Mouse (Mus musculus): ENCODE measurements around the gene Tmem94. TPM values are rescaled to one million over a fixed set of nuclear protein-coding genes. Genes with fewer than 3 reads are reported as not detected.
A peak's percentile ranks its signal among the peaks of the same experiment; 100 is the strongest.

Tmem94 gene
- polyA plus RNA-seq, 1 experiment = 29.2 TPM

GRCm38 (mm10) chr11:115746109-115746508, 19.1 kb upstream of the Tmem94 start:
- Histone ChIP-seq H3K27ac (ENCODE audit: insufficient read depth, low read length) (no peak overlapping the region), H3K4me1 (ENCODE audit: control insufficient read depth, insufficient read depth, low read length) (no peaks in the 10 kb centered on the region), H3K27me3 (ENCODE audit: control insufficient read depth, insufficient read depth, low read length, poor library complexity, severe bottlenecking) (no peaks in the 10 kb centered on the region), H3K9me3 (replicated peaks; ENCODE audit: control insufficient read depth, insufficient read depth, low read length, poor library complexity, severe bottlenecking) (no peaks in the 10 kb centered on the region), H3K4me3 (ENCODE audit: low read depth, low read length) (no peak overlapping the region), H3K9ac (ENCODE audit: low read depth, poor library complexity, severe bottlenecking) (no peak overlapping the region), H3K36me3 (ENCODE audit: control insufficient read depth, insufficient read depth, low read length, poor library complexity, severe bottlenecking) (no peaks in the 10 kb centered on the region)
- no peak for TF ChIP-seq POLR2A (IDR thresholded peaks at IDR 0.05; ENCODE audit: insufficient read depth, low read length)

DNA sequence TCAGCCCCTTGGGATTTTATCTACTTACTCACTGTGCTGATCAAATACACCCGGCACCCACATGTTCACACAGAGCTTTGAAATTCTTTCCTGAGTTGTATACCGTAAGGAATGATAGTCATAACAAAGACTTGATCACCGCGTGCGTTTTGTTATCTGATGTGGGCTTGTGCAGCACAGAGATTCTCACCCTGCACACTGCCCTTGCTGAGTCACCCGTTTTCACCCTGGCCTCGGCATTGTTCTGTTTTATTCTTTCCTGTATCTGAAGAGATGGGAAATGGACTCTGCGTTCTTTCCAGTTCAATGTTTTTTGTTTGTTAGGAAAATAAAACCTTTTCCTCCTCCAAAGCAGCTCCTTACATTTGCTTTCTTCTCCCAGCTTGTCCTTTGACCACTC, 18.5 kb upstream of the Tmem94 start:
- H3K9me3 ChIP-seq (replicated peaks; ENCODE audit: control insufficient read depth, insufficient read depth, low read length, poor library complexity, severe bottlenecking) = no peaks in the 10 kb centered on the region
- no peaks in the 10 kb centered on the region for H3K36me3 ChIP-seq (ENCODE audit: control insufficient read depth, insufficient read depth, low read length, poor library complexity, severe bottlenecking)
- no peak overlapping the region for H3K4me3 ChIP-seq (ENCODE audit: low read depth, low read length)
- H3K27ac ChIP-seq (ENCODE audit: insufficient read depth, low read length) = 0 out of 2 replicates have a peak overlapping the region, but pooled peaks have one; percentile 20
- no peaks in the 10 kb centered on the region for H3K4me1 ChIP-seq (ENCODE audit: control insufficient read depth, insufficient read depth, low read length)
- no peaks in the 10 kb centered on the region for H3K27me3 ChIP-seq (ENCODE audit: control insufficient read depth, insufficient read depth, low read length, poor library complexity, severe bottlenecking)
- TF ChIP-seq CTCF (IDR thresholded peaks at IDR 0.05; ENCODE audit: low read depth, low read length) = no peak
- no peak for TF ChIP-seq EP300 (IDR thresholded peaks at IDR 0.05; ENCODE audit: insufficient read depth, low read depth, low read length)
- TF ChIP-seq POLR2A (IDR thresholded peaks at IDR 0.05; ENCODE audit: insufficient read depth, low read length) = no peak
- 0 out of 2 replicates have a peak overlapping the region, but pooled peaks have one; percentile 18 for H3K9ac ChIP-seq (ENCODE audit: low read depth, poor library complexity, severe bottlenecking)

GRCm38 (mm10) chr11:115747351-115747750, 17.9 kb upstream of the Tmem94 start:
- Histone ChIP-seq H3K4me3 (ENCODE audit: low read depth, low read length) (no peak overlapping the region), H3K9ac (ENCODE audit: low read depth, poor library complexity, severe bottlenecking) (peak overlapping the region; percentile 18; the same call in 1 of the 2 replicates), H3K9me3 (replicated peaks; ENCODE audit: control insufficient read depth, insufficient read depth, low read length, poor library complexity, severe bottlenecking) (no peaks in the 10 kb centered on the region), H3K4me1 (ENCODE audit: control insufficient read depth, insufficient read depth, low read length) (no peaks in the 10 kb centered on the region), H3K36me3 (ENCODE audit: control insufficient read depth, insufficient read depth, low read length, poor library complexity, severe bottlenecking) (no peaks in the 10 kb centered on the region), H3K27ac (ENCODE audit: insufficient read depth, low read length) (0 out of 2 replicates have a peak overlapping the region, but pooled peaks have one; percentile 20), H3K27me3 (ENCODE audit: control insufficient read depth, insufficient read depth, low read length, poor library complexity, severe bottlenecking) (no peaks in the 10 kb centered on the region)
- TF ChIP-seq EP300 (IDR thresholded peaks at IDR 0.05; ENCODE audit: insufficient read depth, low read depth, low read length) (no peak), CTCF (IDR thresholded peaks at IDR 0.05; ENCODE audit: low read depth, low read length) (no peak), POLR2A (IDR thresholded peaks at IDR 0.05; ENCODE audit: insufficient read depth, low read length) (no peak)

- Histone ChIP-seq H3K9ac (ENCODE audit: low read depth, poor library complexity, severe bottlenecking) (no peak overlapping the region), H3K4me3 (ENCODE audit: low read depth, low read length) (no peak overlapping the region), H3K36me3 (ENCODE audit: control insufficient read depth, insufficient read depth, low read length, poor library complexity, severe bottlenecking) (no peaks in the 10 kb centered on the region), H3K4me1 (ENCODE audit: control insufficient read depth, insufficient read depth, low read length) (no peaks in the 10 kb centered on the region), H3K9me3 (replicated peaks; ENCODE audit: control insufficient read depth, insufficient read depth, low read length, poor library complexity, severe bottlenecking) (no peaks in the 10 kb centered on the region; the same call in 1 of the 2 replicates), H3K27me3 (ENCODE audit: control insufficient read depth, insufficient read depth, low read length, poor library complexity, severe bottlenecking) (no peaks in the 10 kb centered on the region), H3K27ac (ENCODE audit: insufficient read depth, low read length) (no peak overlapping the region)
- no peak for TF ChIP-seq POLR2A (IDR thresholded peaks at IDR 0.05; ENCODE audit: insufficient read depth, low read length)
Measured at GRCm38 (mm10) chr11:115749834-115750233, 15.4 kb upstream of the Tmem94 start.

GRCm38 (mm10) chr11:115751725-115752124, 13.5 kb upstream of the Tmem94 start:
- no peaks in the 10 kb centered on the region for H3K27me3 ChIP-seq (ENCODE audit: control insufficient read depth, insufficient read depth, low read length, poor library complexity, severe bottlenecking)
- TF ChIP-seq EP300 (IDR thresholded peaks at IDR 0.05; ENCODE audit: insufficient read depth, low read depth, low read length) = no peak
- TF ChIP-seq POLR2A (IDR thresholded peaks at IDR 0.05; ENCODE audit: insufficient read depth, low read length) = no peak
- no peak for TF ChIP-seq CTCF (IDR thresholded peaks at IDR 0.05; ENCODE audit: low read depth, low read length)

GRCm38 (mm10) chr11:115752653-115753052, 12.6 kb upstream of the Tmem94 start:
- Histone ChIP-seq H3K27me3 (ENCODE audit: control insufficient read depth, insufficient read depth, low read length, poor library complexity, severe bottlenecking) (no peaks in the 10 kb centered on the region), H3K4me3 (ENCODE audit: low read depth, low read length) (no peak overlapping the region), H3K9ac (ENCODE audit: low read depth, poor library complexity, severe bottlenecking) (no peak overlapping the region), H3K4me1 (ENCODE audit: control insufficient read depth, insufficient read depth, low read length) (no peaks in the 10 kb centered on the region), H3K9me3 (replicated peaks; ENCODE audit: control insufficient read depth, insufficient read depth, low read length, poor library complexity, severe bottlenecking) (no peaks in the 10 kb centered on the region; the same call in 1 of the 2 replicates), H3K36me3 (ENCODE audit: control insufficient read depth, insufficient read depth, low read length, poor library complexity, severe bottlenecking) (no peaks in the 10 kb centered on the region), H3K27ac (ENCODE audit: insufficient read depth, low read length) (no peak overlapping the region)
- no peak for TF ChIP-seq CTCF (IDR thresholded peaks at IDR 0.05; ENCODE audit: low read depth, low read length)
- no peak for TF ChIP-seq EP300 (IDR thresholded peaks at IDR 0.05; ENCODE audit: insufficient read depth, low read depth, low read length)
- no peak for TF ChIP-seq POLR2A (IDR thresholded peaks at IDR 0.05; ENCODE audit: insufficient read depth, low read length)

More at GRCm38 (mm10) chr11:115751725-115752124, 13.5 kb upstream of the Tmem94 start:
- no peaks in the 10 kb centered on the region for H3K36me3 ChIP-seq (ENCODE audit: control insufficient read depth, insufficient read depth, low read length, poor library complexity, severe bottlenecking)
- H3K27ac ChIP-seq (ENCODE audit: insufficient read depth, low read length) = no peak overlapping the region
- H3K9ac ChIP-seq (ENCODE audit: low read depth, poor library complexity, severe bottlenecking) = no peak overlapping the region
- no peaks in the 10 kb centered on the region for H3K4me1 ChIP-seq (ENCODE audit: control insufficient read depth, insufficient read depth, low read length)
- no peaks in the 10 kb centered on the region; the same call in 1 of the 2 replicates for H3K9me3 ChIP-seq (replicated peaks; ENCODE audit: control insufficient read depth, insufficient read depth, low read length, poor library complexity, severe bottlenecking)
- H3K4me3 ChIP-seq (ENCODE audit: low read depth, low read length) = no peak overlapping the region

Data from ES-Bruce4 (cell line).